Mouse (Mus musculus): ENCODE data around the gene Hist1h2bh.

Gene Hist1h2bh

DNA sequence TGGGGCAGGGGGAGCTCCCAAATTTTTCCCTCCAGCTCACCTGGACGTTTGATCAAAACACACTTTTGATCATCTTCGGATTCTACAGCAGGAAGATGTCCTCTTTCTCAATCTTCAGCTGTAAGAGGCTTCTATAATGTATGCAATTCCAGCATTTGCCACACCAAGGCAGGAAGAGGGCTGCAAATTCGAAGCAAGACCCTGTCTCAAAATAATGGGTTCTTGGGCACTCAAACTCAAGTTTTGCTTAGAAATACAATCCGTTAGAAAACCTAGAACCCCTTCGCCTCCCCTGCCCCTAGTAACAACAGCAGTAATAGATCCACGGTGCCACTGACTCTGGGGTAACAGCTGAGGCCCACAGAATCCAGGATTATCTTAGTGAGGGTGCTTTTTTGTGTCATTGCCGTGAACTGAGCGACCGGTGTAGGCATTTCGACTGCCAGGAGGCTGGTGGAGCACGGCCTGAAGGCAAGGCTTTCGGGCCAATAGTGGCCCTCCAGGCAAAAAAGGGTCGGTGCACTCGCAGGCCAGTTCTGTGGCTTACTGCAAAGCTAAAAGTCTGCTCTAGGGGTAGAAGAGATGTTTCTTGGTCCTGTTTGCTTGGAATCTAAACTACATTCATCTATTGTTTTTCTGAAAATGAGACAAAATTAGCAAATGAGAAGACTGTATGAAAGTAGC, 37.4 kb downstream of the Hist1h2bh start:
- no peak for DNase-seq (ENCODE audit: low read depth, low spot score)

DNA sequence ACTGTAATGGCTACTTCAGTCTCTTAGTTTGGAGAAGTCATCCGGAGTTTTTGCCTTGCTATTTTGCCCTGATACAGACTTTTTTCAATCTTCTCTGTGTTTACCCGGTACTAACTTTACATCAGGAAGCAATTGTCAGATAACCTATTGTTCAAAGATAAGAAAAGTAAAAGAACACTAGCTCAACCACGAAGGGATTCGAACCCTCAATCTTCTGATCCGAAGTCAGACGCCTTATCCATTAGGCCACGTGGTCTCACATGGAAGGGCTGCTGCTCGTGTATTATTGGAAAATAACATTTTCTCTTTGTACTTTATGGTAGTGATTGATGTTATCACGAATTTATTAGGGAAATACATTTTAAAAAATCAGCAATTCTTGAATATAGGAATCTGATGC, 39.4 kb downstream of the Hist1h2bh start:
- no peak for DNase-seq (ENCODE audit: low read depth, low spot score)

DNA sequence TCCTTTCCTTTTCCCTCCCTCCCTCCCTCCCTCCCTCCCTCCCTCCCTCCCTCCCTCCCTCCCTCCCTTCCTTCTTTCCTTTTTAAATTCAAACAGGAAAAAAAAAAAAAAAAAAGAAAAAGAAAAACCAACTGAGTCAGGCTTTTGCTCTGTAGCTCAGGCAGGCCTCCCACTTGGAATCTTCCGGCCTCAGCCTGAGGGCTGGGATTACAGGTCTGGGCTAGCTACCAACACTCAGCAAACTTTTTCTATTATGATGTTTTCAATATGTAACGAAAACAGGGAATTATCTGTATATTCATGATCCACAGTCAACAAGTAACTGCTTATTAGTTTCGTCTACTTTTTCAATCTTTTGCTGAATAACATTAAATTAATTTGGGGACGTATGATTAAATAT, 40.3 kb downstream of the Hist1h2bh start:
- no peak for DNase-seq (ENCODE audit: low read depth, low spot score)

DNA sequence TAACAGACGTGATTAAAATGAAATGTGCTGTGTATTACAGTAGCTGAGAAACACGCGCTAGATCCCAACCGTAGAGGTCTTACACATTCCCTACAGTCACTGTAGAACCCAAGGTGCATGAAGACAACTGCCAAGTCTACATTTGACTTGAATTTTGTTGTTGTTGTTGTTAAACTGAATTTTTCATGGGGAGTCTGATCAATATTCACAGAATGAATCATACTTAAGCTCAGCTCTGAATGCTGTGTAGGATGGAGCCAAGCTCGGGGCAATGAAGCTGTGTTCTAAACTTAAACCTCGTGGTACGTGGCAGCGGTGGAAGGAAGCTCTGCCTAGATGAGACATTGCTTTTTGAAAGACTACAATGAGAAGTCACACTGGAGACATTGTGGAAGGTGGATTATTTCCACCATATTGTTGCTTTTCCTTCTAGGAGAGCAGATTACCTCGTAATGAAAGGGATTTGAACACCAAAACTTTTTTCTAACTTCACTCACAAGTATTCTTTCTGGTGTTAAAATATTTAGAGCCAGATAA, 41.1 kb downstream of the Hist1h2bh start:
- no peak for DNase-seq (ENCODE audit: low read depth, low spot score)

DNA sequence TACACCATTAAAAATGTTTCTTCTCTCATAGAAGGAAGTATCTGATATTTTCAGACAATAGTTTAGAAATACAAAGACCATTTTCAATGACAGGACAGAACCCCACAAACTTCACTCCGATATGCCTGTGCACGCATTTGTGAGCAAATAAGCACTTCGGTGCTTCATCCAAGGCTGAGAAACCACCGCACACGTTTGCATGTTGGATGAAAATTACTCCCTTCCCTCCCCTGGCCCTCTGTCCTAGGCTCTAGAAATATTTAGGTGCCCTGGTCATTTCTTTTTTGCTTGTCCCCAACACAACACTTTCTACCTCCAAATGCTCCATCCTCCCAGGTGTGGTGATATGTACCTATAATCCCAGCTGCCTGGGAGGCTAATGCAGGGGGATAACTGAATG, 41.7 kb downstream of the Hist1h2bh start:
- no peak for DNase-seq (ENCODE audit: low read depth, low spot score)

DNA sequence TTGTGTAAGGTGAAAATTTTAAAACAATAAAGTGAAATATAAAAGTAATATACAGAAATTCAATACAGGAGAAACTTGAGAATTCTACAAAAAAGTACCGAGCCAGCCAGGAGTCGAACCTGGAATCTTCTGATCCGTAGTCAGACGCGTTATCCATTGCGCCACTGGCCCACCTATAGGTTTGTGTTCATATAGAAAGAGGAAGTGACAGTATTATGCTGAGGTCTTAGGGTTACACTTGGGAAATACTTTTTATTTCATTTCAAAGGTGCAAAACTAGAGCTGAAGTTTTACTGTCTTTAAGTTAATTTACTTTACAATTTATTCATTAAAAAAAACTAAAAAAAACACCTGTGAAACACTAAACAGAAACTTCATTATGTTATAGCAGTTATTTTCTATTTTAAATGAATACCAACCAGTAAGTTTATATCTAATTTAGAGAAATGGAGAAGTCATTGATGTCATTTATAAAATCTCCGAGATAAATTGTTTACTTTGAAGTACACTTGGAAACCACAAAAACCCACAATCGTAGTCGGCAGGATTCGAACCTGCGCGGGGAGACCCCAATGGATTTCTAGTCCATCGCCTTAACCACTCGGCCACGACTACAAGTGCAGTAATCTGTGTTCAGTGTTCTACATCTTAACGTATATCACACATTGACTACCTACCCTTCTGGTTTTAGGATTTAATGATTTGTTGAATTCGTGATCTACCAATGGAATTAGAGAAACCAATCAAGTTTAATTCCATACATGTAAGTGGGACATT, 42.6 kb downstream of the Hist1h2bh start:
- DNase-seq (ENCODE audit: low read depth, low spot score): no peak

DNA sequence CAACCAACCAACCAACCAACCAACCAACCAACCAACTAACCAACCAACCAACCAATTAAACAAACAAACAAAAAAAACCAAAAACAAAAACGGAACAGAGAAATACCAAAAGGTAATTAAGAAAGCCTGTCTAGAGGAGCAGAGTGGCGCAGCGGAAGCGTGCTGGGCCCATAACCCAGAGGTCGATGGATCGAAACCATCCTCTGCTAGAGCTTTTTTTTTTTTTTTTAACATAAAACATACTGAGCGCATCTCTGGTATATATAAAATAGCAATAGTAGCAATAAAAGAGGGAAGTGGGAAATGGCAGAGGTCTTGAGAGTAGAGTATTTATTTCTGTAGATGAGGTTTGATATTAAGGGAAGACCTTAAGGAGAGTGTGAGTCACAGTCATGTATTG, 43.2 kb downstream of the Hist1h2bh start:
- DNase-seq (ENCODE audit: low read depth, low spot score): no peak

DNA sequence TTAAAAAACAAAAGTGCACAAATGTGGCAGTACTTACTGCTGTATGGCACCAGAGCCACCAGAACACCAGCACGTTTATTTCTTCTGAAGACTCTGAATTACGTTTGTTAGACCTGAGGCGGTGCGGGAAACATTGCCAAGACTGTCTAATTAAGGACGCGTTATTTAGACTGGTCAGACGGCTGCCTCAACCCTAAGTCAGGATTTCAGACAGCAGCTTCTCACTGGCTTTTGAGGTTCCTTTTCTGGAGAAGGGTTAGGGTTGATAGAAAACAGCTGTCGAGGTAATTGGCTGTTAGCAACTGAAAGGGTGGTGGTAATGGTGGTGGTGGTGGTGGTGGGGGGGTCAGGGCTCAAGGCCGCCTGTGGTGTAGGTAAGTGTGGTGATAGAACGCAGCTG, 44.5 kb downstream of the Hist1h2bh start:
- no peak for DNase-seq (ENCODE audit: low read depth, low spot score)

DNA sequence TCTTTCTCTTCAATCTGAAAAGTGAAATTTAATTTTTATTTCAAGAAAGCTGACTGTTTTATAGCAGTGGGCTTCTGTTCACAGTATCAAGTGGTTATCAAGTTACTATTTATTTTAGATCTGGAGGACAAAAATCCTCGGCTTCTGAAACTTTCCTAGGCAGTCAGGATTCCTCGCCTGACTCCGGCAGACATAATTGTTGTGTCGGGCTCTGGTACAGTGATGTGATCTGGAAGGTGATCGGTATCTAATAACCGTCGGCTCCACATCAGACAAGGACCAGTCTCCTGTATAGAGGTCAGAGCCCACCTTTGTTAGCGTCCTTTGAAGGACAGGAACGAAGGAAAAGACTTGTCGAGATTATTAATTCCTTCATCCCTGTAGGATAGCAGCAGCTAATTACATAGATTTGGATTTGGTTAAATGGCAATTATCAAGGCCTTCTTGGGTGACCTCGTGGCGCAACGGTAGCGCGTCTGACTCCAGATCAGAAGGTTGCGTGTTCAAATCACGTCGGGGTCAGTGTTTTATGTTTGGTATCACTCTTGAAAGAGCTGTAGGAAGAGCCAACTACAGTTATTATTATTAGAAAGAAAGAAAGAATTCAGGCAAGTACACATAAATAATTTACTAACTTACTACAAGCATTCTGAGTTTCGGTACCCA, 45.4 kb downstream of the Hist1h2bh start:
- DNase-seq (ENCODE audit: low read depth, low spot score): no peak

DNA sequence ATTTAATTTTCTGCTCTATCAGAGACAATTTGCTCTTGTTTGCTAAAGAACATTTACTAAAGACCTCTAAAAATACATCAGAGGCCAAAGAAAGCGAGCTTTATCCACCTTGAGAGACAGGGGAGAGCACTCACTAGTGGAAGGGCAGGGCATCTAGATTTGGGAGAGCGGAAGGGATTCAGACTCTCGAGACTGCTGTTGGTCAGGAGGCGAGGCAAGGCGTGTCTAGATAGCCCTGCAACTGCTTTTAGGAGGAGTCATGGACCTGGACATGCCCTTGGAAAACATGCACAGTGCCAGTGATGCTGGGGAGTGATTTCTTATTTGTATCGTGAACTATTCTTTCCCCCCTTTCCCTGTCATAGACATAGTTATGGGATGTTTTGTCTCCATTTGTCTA, 47.7 kb downstream of the Hist1h2bh start:
- DNase-seq (ENCODE audit: low read depth, low spot score): no peak

DNA sequence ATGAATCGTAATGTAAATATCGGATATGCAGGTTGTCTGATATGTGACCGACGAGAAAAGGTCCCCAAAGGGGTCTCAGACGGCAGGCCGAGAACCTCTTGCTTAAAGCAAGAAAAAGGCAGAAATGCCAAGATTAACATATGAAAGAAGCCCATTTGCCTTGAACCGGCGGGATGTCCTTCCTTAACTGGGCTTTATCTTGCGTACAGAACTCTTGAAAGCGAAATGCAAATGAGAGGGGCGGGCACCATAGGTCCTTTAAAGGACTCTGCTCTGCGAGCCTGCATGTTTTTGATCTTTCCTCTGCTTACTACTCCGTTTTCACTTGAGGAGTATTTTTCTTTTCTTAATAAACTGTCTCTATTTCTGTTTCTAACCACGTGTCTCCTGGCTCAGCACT, 51.2 kb downstream of the Hist1h2bh start:
- no peak for DNase-seq (ENCODE audit: low read depth, low spot score)
